Mouse (Mus musculus) ES-Bruce4 (cell line): Measurements from ENCODE around the gene Glyctk. TPM values are rescaled to one million over a fixed set of nuclear protein-coding genes. Genes with fewer than 3 reads are reported as not detected.

Experiments
- H3K27ac ChIP-seq: 2 replicates; pipeline ENCODE4 v1.5.1; 2012; ENCODE audit warnings: low read length, inconsistent platforms; ENCODE audit not compliant: insufficient read depth
- H3K27me3 ChIP-seq: 2 replicates; pipeline ENCODE4 v1.6.1; 2012; ENCODE audit warnings: mild to moderate bottlenecking, low read length, inconsistent platforms; ENCODE audit not compliant: control insufficient read depth, poor library complexity, insufficient read depth, severe bottlenecking
- H3K36me3 ChIP-seq: 2 replicates; pipeline ENCODE4 v1.6.1; 2012; ENCODE audit warnings: inconsistent platforms, mild to moderate bottlenecking, low read length, moderate library complexity; ENCODE audit not compliant: control insufficient read depth, poor library complexity, insufficient read depth, severe bottlenecking
- H3K4me1 ChIP-seq: one replicate; pipeline ENCODE4 v1.8.1; 2011; ENCODE audit warnings: low read length; ENCODE audit not compliant: control insufficient read depth, insufficient read depth
- H3K4me3 ChIP-seq: 2 replicates; pipeline ENCODE4 v1.5.1; 2011; ENCODE audit warnings: low read depth, mild to moderate bottlenecking, low read length
- H3K9ac ChIP-seq: 2 replicates; pipeline ENCODE4 v1.6.1; 2012; ENCODE audit warnings: low read depth, mild to moderate bottlenecking, inconsistent platforms; ENCODE audit not compliant: poor library complexity, severe bottlenecking
- H3K9me3 ChIP-seq: replicated peaks from 2 replicates; pipeline ENCODE4 v1.6.1; 2012; ENCODE audit warnings: mild to moderate bottlenecking, low read length, inconsistent platforms; ENCODE audit not compliant: control insufficient read depth, poor library complexity, insufficient read depth, severe bottlenecking
- CTCF ChIP-seq: IDR thresholded peaks from one replicate; pipeline ENCODE4 v1.8.1; 2011; ENCODE audit warnings: low read depth, low read length
- EP300 ChIP-seq: IDR thresholded peaks from 2 replicates; pipeline ENCODE4 v1.6.1; 2011; ENCODE audit warnings: low read depth, low read length; ENCODE audit not compliant: insufficient read depth
- POLR2A ChIP-seq: IDR thresholded peaks from one replicate; pipeline ENCODE4 v1.8.1; 2011; ENCODE audit warnings: low read length; ENCODE audit not compliant: insufficient read depth
- polyA plus RNA-seq: library from polyadenylated mRNA; stranded (reverse); fragments of >200 nt; gene quantifications from 2 replicates; pipeline ENCODE4 v1.2.4, GENCODE M21; 2011; ENCODE audit warnings: low read depth; ENCODE audit not compliant: missing spikeins, insufficient read depth, insufficient read length

Glyctk gene
- polyA plus RNA-seq, 1 experiment, result 1.1 TPM

- no peak overlapping the region for H3K4me3 ChIP-seq
- no peaks in the 10 kb centered on the region for H3K27me3 ChIP-seq
- H3K9me3 ChIP-seq, result no peaks in the 10 kb centered on the region; the same call in 1 of the 2 replicates
- H3K9ac ChIP-seq, result no peak overlapping the region
- no peak overlapping the region for H3K27ac ChIP-seq
- peak; percentile 97 for TF ChIP-seq CTCF
- TF ChIP-seq POLR2A, result no peak
- no peaks in the 10 kb centered on the region for H3K4me1 ChIP-seq
- no peaks in the 10 kb centered on the region for H3K36me3 ChIP-seq
These were observed 45.0 kb downstream of the Glyctk start for GRCm38 (mm10) chr9:106112770-106113423.

- TF ChIP-seq EP300 (no peak), CTCF (no peak), POLR2A (no peak)
- Histone ChIP-seq H3K4me3 (no peak overlapping the region), H3K4me1 (no peaks in the 10 kb centered on the region), H3K9me3 (no peaks in the 10 kb centered on the region; the same call in 1 of the 2 replicates), H3K27me3 (no peaks in the 10 kb centered on the region), H3K36me3 (no peaks in the 10 kb centered on the region), H3K9ac (no peak overlapping the region), H3K27ac (no peak overlapping the region)
These were observed 51.7 kb downstream of the Glyctk start for GRCm38 (mm10) chr9:106106241-106106640.

GRCm38 (mm10) chr9:106104401-106104800 is 53.5 kb downstream of the Glyctk start:
- Histone ChIP-seq H3K9ac (no peak overlapping the region), H3K4me3 (no peak overlapping the region), H3K27ac (no peak overlapping the region), H3K4me1 (no peaks in the 10 kb centered on the region), H3K9me3 (no peaks in the 10 kb centered on the region), H3K36me3 (no peaks in the 10 kb centered on the region), H3K27me3 (no peaks in the 10 kb centered on the region)
- TF ChIP-seq CTCF (no peak), POLR2A (no peak), EP300 (no peak)

Other genes starting within 250 kb of the Glyctk start
- not detected in 2 replicates for gene Col6a5, start 197.5 kb downstream of the Glyctk start, polyA plus RNA-seq
- 0.15 TPM in 1 of 2 replicates, not detected in the other for gene Col6a4, start 61.4 kb downstream of the Glyctk start, polyA plus RNA-seq
- gene Wdr82, start 12.8 kb upstream of the Glyctk start, polyA plus RNA-seq, result 118 and 122 TPM in 2 replicates
- gene Ppm1m, start 41.6 kb upstream of the Glyctk start, polyA plus RNA-seq, result 23.2 and 23.4 TPM in 2 replicates
- gene Twf2, start 45.0 kb upstream of the Glyctk start, polyA plus RNA-seq, result 27.3 and 36.7 TPM in 2 replicates
- not detected in 2 replicates for gene Tlr9, start 64.5 kb upstream of the Glyctk start, polyA plus RNA-seq
- gene Alas1, start 90.5 kb upstream of the Glyctk start, polyA plus RNA-seq, result 39.8 and 41.9 TPM in 2 replicates
- 24.1 and 24.3 TPM in 2 replicates for gene Poc1a, start 122.9 kb upstream of the Glyctk start, polyA plus RNA-seq
- 22.4 and 22.6 TPM in 2 replicates for gene Dusp7, start 210.5 kb upstream of the Glyctk start, polyA plus RNA-seq